8 mouse cellular contexts compared by ENCODE assay signal in genomic region chr3:51739049-51739834, GRCm38 (mm10).
DNase-seq lines count a peak whose midpoint lies in the region; TF ChIP-seq lines count a peak whose summit lies in the region.

No protein-coding gene starts in this region.

- no peaks in the 10 kb centered on the region for H3K36me3 ChIP-seq in thymus, adult 2 months (ENCODE audit: control insufficient read depth, insufficient read depth, low read length)
- peaks cover 11% of the 10 kb centered on the region for H3K36me3 ChIP-seq in forebrain, embryonic 10.5 days (replicated peaks)

- TF ChIP-seq POLR2A in thymus, adult 2 months (IDR thresholded peaks at IDR 0.05; ENCODE audit: control insufficient read depth, extremely low read depth, insufficient read depth, low read length, poor library complexity) = no peak

- peak; percentile 27 for DNase-seq in thymus, postnatal 14 days
- no peak for DNase-seq in thymus, adult 2 months
- DNase-seq in forebrain, embryonic 10.5 days (ENCODE audit: extremely low spot score, low spot score) = peak; percentile 55
- DNase-seq in kidney, adult 18-20 months = peak; percentile 27
- peak; percentile 30 to 39 for DNase-seq in lung, postnatal 4 days
- DNase-seq in testis, postnatal 14 days (ENCODE audit: low spot score) = peak; percentile 57
- DNase-seq in ovary, adult 18-20 months (ENCODE audit: low spot score) = no peak
- DNase-seq in cerebellum, adult 9-11 months = no peak

- H3K9me3 ChIP-seq in forebrain, embryonic 10.5 days = no peaks in the 10 kb centered on the region

- 25% methylated on average over 12 of the region's 12 CpGs for WGBS in thymus, adult 2 months
- WGBS in forebrain, embryonic 10.5 days = 4% methylated on average over 12 of the region's 12 CpGs

- H3K4me1 ChIP-seq in thymus, adult 2 months (replicated peaks; ENCODE audit: control insufficient read depth, insufficient read depth, low read length) = peaks cover 15% of the 10 kb centered on the region
- peaks cover 47% of the 10 kb centered on the region for H3K4me1 ChIP-seq in forebrain, embryonic 10.5 days

- H3K27ac ChIP-seq in thymus, adult 2 months (ENCODE audit: control insufficient read depth, insufficient read depth, low read length) = no peak overlapping the region
- H3K27ac ChIP-seq in forebrain, embryonic 10.5 days = peak overlapping the region; percentile 81

- no peak overlapping the region for H3K4me3 ChIP-seq in thymus, adult 2 months (ENCODE audit: control insufficient read depth, insufficient read depth, low read length)
- peak overlapping the region; percentile 18; the same call in 1 of the 2 replicates for H3K4me3 ChIP-seq in forebrain, embryonic 10.5 days

- no peak for TF ChIP-seq CTCF in thymus, adult 2 months (IDR thresholded peaks at IDR 0.05; ENCODE audit: borderline replicate concordance, control insufficient read depth, extremely low read depth, insufficient read depth, low read length, poor library complexity)

- H3K27me3 ChIP-seq in thymus, adult 2 months (ENCODE audit: control insufficient read depth, insufficient read depth, low read length) = no peaks in the 10 kb centered on the region
- no peaks in the 10 kb centered on the region; the same call in 1 of the 2 replicates for H3K27me3 ChIP-seq in forebrain, embryonic 10.5 days (ENCODE audit: poor library complexity, severe bottlenecking)

Comparison
In these comparisons a context has a peak if more than half of its experiments do, and no peak if none do; other contexts are left out.
1. DNase-seq: peak in thymus, postnatal 14 days (single experiment), forebrain, embryonic 10.5 days (single experiment), kidney, adult 18-20 months (single experiment), lung, postnatal 4 days (2 of 2) and testis, postnatal 14 days (single experiment); none in thymus, adult 2 months (single experiment), ovary, adult 18-20 months (single experiment) and cerebellum, adult 9-11 months (single experiment).